In the genomic region with DNA sequence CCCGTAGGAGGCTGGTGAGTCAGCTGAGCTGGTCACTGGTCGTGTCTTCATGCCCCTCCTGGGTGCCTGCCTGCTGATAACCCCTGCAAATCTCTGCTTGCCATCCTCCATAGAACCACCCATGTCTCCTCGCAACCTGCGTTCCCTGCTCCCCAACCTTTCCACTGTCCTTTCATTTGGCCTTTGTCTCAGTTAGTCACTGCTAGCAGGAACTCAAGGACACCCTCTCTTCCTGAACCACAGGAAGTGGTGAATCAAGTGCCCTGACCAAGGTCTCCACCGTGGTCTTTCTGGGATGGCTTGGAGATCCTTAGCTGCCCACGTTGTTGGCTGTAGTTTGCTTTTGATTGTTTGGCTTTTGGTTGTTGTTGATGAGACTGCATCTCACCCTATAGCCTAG, we compare ENCODE assay signal across 19 mouse cellular contexts. TPM values are rescaled to one million over a fixed set of nuclear protein-coding genes. Genes with fewer than 3 reads are reported as not detected.
"Had no signal": no experiment of that assay in that cellular context is flagged by ENCODE, and none has a peak within 500 bp of the region (broad histone marks: within the 10 kb centered on the region; RNA-seq: fewer than 3 reads in every experiment).

No protein-coding gene starts in this region.

- H3K4me3 ChIP-seq: kidney, embryonic 15.5 days; left cerebral cortex, adult 2 months; liver, embryonic 13.5 days; midbrain, embryonic 12.5 days; midbrain, embryonic 15.5 days; neural tube, embryonic 12.5 days; neural tube, embryonic 15.5 days; stomach, embryonic 15.5 days had no signal

- H3K27ac ChIP-seq: kidney, embryonic 15.5 days; left cerebral cortex, adult 2 months; liver, embryonic 13.5 days; midbrain, embryonic 12.5 days; midbrain, embryonic 15.5 days; neural tube, embryonic 12.5 days; neural tube, embryonic 15.5 days; stomach, embryonic 15.5 days had no signal

- H3K4me1 ChIP-seq: midbrain, embryonic 15.5 days had no signal

- DNase-seq: kidney, adult 8-10 months; kidney, postnatal 10 days; kidney, postnatal 36 days; layer of hippocampus, postnatal 36 days; liver, embryonic 13.5 days; lung, adult 2 months; right cerebral cortex, adult 18-20 months; right cerebral cortex, postnatal 14 days; right cerebral cortex, postnatal 4 days; thymus, postnatal 25 days had no signal

RNA-seq across cellular contexts. Expression of gene Sstr3, which starts 56.7 kb away (rescaled TPM):
- polyA plus RNA-seq: limb, embryonic 11.5 days; liver, adult 2 months; liver, embryonic 13.5 days had no signal
